Mouse (Mus musculus): Measurements from ENCODE around the gene Irf1. TPM values are rescaled to one million over a fixed set of nuclear protein-coding genes. Genes with fewer than 3 reads are reported as not detected.

Gene Irf1
- polyA plus RNA-seq, 1 experiment from 2014 or later: 2.5 TPM

GRCm38 (mm10) chr11:53777736-53778135 lies 7.9 kb downstream of the Irf1 start:
- no peak overlapping the region for H3K4me3 ChIP-seq
- H3K4me1 ChIP-seq (replicated peaks): no peaks in the 10 kb centered on the region
- H3K36me3 ChIP-seq: no peaks in the 10 kb centered on the region
- ATAC-seq (ENCODE audit: low FRiP score): no peak
- 73% methylated on average over 5 of the region's 5 CpGs for WGBS
- H3K9me3 ChIP-seq: no peaks in the 10 kb centered on the region
- 0 out of 2 replicates have a peak, but pooled peaks cover under 1% of the 10 kb centered on the region for H3K27me3 ChIP-seq
- no peak overlapping the region for H3K9ac ChIP-seq
- H3K4me2 ChIP-seq: no peak overlapping the region
- no peak overlapping the region for H3K27ac ChIP-seq

DNA sequence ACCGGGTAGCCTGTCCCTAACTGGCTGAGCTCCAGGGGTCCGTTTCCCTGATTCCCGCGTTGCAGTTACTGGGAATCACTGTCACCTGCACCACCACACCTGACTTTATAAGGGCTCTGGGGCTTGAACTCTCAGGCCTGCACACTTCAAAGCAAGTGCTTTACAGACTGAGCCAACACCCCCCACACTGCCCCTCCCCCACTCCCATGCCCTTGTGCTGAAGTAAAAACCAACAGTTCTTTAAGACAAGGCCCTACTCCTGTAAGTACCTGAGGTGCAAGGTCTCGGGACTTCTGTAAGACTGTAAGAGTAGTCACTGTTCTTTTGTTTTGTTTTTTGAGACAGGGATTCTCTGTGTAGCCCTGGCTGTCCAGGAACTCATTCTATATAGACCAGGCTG lies 8.6 kb downstream of the Irf1 start:
- H3K4me1 ChIP-seq (replicated peaks): no peaks in the 10 kb centered on the region
- WGBS: 85% methylated on average over 5 of the region's 5 CpGs
- H3K27ac ChIP-seq: no peak overlapping the region
- H3K4me3 ChIP-seq: no peak overlapping the region
- no peaks in the 10 kb centered on the region for H3K36me3 ChIP-seq
- no peaks in the 10 kb centered on the region for H3K27me3 ChIP-seq
- H3K9ac ChIP-seq: no peak overlapping the region
- no peaks in the 10 kb centered on the region for H3K9me3 ChIP-seq
- H3K4me2 ChIP-seq: no peak overlapping the region
- ATAC-seq (ENCODE audit: low FRiP score): no peak

DNA sequence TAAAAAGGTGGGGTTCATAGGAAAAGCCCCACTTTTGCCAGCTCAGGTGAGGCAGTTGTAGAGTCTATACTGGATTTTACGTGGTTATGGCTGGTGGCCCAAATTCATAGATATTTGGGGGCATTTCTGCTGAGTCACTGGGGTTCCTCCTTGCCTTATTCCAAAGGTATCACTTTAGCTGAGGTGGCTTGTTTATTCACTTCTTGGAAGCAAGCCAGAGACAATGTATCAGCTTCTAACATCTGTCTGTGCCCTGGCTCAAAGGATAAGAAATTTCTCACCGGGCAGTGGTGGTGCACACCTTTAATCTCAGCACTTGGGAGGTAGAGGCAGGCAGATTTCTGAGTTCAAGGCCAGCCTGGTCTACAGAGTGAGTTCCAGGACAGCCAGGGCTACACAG lies 10.0 kb downstream of the Irf1 start:
- H3K9me3 ChIP-seq: no peaks in the 10 kb centered on the region
- no peaks in the 10 kb centered on the region for H3K27me3 ChIP-seq
- 88% methylated on average over 2 of the region's 2 CpGs for WGBS
- H3K4me2 ChIP-seq: no peak overlapping the region
- H3K4me1 ChIP-seq (replicated peaks): no peaks in the 10 kb centered on the region
- H3K27ac ChIP-seq: no peak overlapping the region
- no peaks in the 10 kb centered on the region for H3K36me3 ChIP-seq
- no peak overlapping the region for H3K4me3 ChIP-seq
- no peak for ATAC-seq (ENCODE audit: low FRiP score)
- no peak overlapping the region for H3K9ac ChIP-seq

GRCm38 (mm10) chr11:53780262-53780661 lies 10.4 kb downstream of the Irf1 start:
- H3K9ac ChIP-seq: no peak overlapping the region
- WGBS: 72% methylated on average over 3 of the region's 3 CpGs

GRCm38 (mm10) chr11:53781201-53781775 lies 11.5 kb downstream of the Irf1 start:
- Histone ChIP-seq H3K9me3 (no peaks in the 10 kb centered on the region), H3K27me3 (no peaks in the 10 kb centered on the region), H3K4me3 (no peak overlapping the region), H3K4me2 (no peak overlapping the region), H3K27ac (no peak overlapping the region), H3K9ac (no peak overlapping the region), H3K4me1 (replicated peaks) (no peaks in the 10 kb centered on the region), H3K36me3 (no peaks in the 10 kb centered on the region)
- ATAC-seq (ENCODE audit: low FRiP score): no peak
- 92% methylated on average over 4 of the region's 4 CpGs for WGBS

More at GRCm38 (mm10) chr11:53780262-53780661, 10.4 kb downstream of the Irf1 start:
- Histone ChIP-seq H3K36me3 (no peaks in the 10 kb centered on the region), H3K4me1 (replicated peaks) (no peaks in the 10 kb centered on the region), H3K27ac (no peak overlapping the region), H3K4me2 (no peak overlapping the region), H3K9me3 (no peaks in the 10 kb centered on the region), H3K4me3 (no peak overlapping the region), H3K27me3 (no peaks in the 10 kb centered on the region)
- no peak for ATAC-seq (ENCODE audit: low FRiP score)

- Histone ChIP-seq H3K36me3 (no peaks in the 10 kb centered on the region), H3K4me2 (no peak overlapping the region), H3K27ac (no peak overlapping the region), H3K4me1 (replicated peaks) (no peaks in the 10 kb centered on the region), H3K9me3 (no peaks in the 10 kb centered on the region), H3K4me3 (no peak overlapping the region), H3K9ac (no peak overlapping the region), H3K27me3 (no peaks in the 10 kb centered on the region)
- 91% methylated on average over 7 of the region's 7 CpGs for WGBS
- no peak for ATAC-seq (ENCODE audit: low FRiP score)
Observed at GRCm38 (mm10) chr11:53781964-53782363, 12.2 kb downstream of the Irf1 start.

GRCm38 (mm10) chr11:53783288-53783687 lies 13.5 kb downstream of the Irf1 start:
- ATAC-seq (ENCODE audit: low FRiP score): no peak

DNA sequence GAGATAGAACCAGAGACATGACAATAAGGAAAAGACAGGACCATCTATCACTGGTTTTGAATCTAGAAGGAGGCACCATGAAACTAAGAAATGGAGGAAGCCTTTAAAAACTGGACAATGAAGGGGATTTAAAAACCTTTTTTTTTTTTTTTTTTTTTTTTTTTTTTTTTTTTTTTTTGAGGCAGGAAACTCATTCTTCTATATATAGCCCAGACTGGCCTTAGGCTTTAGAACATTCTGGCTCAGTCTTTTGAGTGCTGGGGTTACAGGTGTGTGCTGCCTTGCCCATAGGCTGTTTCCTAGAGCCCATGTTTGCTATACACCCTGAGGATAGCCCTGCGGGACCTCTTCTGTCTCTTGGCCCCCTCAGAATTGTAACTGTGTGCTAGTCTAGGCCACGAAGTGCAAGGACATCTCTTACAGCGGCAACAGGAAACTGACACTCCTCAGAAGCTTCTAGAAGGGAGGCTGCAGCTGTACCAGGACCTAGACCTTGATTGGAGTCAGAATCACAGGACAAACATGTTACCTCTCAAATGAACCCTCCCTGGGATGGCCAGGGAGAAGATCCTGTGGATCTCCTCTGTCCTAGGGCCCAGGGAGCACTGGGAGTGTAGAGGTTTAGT lies 15.6 kb downstream of the Irf1 start:
- 92% methylated on average over 3 of the region's 3 CpGs for WGBS

More at GRCm38 (mm10) chr11:53783288-53783687, 13.5 kb downstream of the Irf1 start:
- no peak overlapping the region for H3K4me2 ChIP-seq
- no peaks in the 10 kb centered on the region for H3K4me1 ChIP-seq (replicated peaks)
- no peak overlapping the region for H3K4me3 ChIP-seq
- no peaks in the 10 kb centered on the region for H3K9me3 ChIP-seq
- no peak overlapping the region for H3K9ac ChIP-seq
- no peak overlapping the region for H3K27ac ChIP-seq
- H3K36me3 ChIP-seq: no peaks in the 10 kb centered on the region
- no peaks in the 10 kb centered on the region for H3K27me3 ChIP-seq
- WGBS: 90% methylated on average over 9 of the region's 9 CpGs

GRCm38 (mm10) chr11:53786058-53787031 lies 16.5 kb downstream of the Irf1 start:
- no peak overlapping the region for H3K9ac ChIP-seq
- no peak overlapping the region for H3K27ac ChIP-seq
- no peak overlapping the region for H3K4me2 ChIP-seq
- H3K9me3 ChIP-seq: no peaks in the 10 kb centered on the region
- H3K4me1 ChIP-seq (replicated peaks): no peaks in the 10 kb centered on the region
- H3K36me3 ChIP-seq: no peaks in the 10 kb centered on the region
- no peak for ATAC-seq (ENCODE audit: low FRiP score)
- H3K4me3 ChIP-seq: no peak overlapping the region
- WGBS: 88% methylated on average over 13 of the region's 13 CpGs
- H3K27me3 ChIP-seq: no peaks in the 10 kb centered on the region

More for the DNA sequence above, 15.6 kb downstream of the Irf1 start:
- Histone ChIP-seq H3K36me3 (no peaks in the 10 kb centered on the region), H3K4me1 (replicated peaks) (no peaks in the 10 kb centered on the region), H3K27ac (no peak overlapping the region), H3K9me3 (no peaks in the 10 kb centered on the region), H3K4me3 (no peak overlapping the region), H3K27me3 (no peaks in the 10 kb centered on the region), H3K4me2 (no peak overlapping the region), H3K9ac (no peak overlapping the region)
- ATAC-seq (ENCODE audit: low FRiP score): no peak

DNA sequence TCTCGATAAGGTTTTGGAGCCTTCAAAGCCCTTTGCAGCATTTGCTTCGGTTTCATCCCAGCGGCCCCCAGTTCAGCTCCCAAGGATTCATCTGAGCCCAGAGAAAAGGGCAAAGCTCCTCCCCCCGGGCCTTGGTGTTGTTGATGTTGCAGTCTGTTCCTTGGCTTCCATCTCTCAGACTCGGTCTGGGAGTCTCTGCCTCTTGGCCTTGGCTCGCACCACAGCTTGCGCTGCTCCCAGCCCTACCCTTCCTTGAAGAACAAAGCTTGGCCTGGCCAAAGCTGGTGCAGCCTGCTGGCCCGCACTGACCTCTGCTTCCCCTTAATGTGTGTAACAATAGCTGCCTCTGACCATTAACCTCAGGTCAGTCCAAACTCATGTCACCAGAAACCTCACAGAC lies 18.4 kb downstream of the Irf1 start:
- Histone ChIP-seq H3K36me3 (no peaks in the 10 kb centered on the region), H3K4me3 (no peak overlapping the region), H3K9ac (no peak overlapping the region), H3K4me1 (replicated peaks) (no peaks in the 10 kb centered on the region), H3K27me3 (no peaks in the 10 kb centered on the region), H3K27ac (no peak overlapping the region), H3K4me2 (no peak overlapping the region), H3K9me3 (no peaks in the 10 kb centered on the region)
- no peak for ATAC-seq (ENCODE audit: low FRiP score)
- WGBS: 49% methylated on average over 8 of the region's 8 CpGs

DNA sequence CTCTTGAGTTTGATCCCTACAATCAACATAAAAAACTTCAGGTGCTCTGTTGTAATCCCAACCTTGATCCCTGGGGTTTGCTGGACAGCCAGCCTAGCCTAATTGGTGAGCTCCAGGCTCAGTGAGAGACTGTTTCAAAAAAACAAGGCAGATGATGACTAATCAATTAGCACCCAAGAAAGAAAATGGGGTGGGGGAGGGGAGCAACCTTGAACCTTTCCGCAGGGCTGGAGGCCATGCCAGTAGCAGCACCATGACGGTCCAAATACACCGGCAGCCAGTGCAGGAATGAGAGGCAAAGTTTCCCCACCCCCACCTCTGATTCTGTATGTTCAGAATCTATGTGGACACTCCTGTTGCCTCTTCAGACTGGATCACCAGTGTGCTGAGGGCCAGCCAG lies 19.5 kb downstream of the Irf1 start:
- Histone ChIP-seq H3K36me3 (no peaks in the 10 kb centered on the region), H3K9me3 (no peaks in the 10 kb centered on the region), H3K4me3 (no peak overlapping the region), H3K9ac (no peak overlapping the region), H3K4me2 (no peak overlapping the region), H3K4me1 (replicated peaks) (no peaks in the 10 kb centered on the region), H3K27ac (no peak overlapping the region), H3K27me3 (no peaks in the 10 kb centered on the region)
- 64% methylated on average over 3 of the region's 3 CpGs for WGBS
- ATAC-seq (ENCODE audit: low FRiP score): no peak

DNA sequence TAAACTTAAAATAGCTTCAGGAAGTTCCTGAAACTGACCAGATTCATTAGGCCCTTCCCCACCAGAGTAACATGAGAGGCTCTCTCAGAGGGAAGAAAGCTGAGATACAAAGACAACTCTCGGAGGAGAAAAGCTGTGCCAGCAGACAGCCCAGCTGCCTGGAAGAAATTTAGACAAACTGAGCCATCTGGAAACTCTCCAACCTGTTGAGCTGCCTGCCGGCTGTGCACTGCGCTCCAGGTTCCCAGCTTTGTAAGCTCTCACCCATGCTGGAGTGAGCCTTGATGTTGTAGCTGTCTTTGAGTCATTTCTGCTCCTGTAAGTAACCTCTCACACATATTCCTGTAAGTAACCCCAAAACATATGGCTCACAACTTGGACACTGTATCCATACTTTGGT lies 23.2 kb downstream of the Irf1 start:
- Histone ChIP-seq H3K27me3 (no peaks in the 10 kb centered on the region), H3K36me3 (no peaks in the 10 kb centered on the region), H3K4me2 (no peak overlapping the region), H3K27ac (no peak overlapping the region), H3K9me3 (no peaks in the 10 kb centered on the region), H3K9ac (no peak overlapping the region), H3K4me1 (replicated peaks) (peaks cover 21% of the 10 kb centered on the region), H3K4me3 (no peak overlapping the region)
- ATAC-seq (ENCODE audit: low FRiP score): no peak
- 67% methylated on average over 3 of the region's 3 CpGs for WGBS

Measured in hindbrain, embryonic 13.5 days (tissue).